Mouse (Mus musculus): ENCODE data around the gene Cd22. TPM values are rescaled to one million over a fixed set of nuclear protein-coding genes. Genes with fewer than 3 reads are reported as not detected.

The Cd22 gene
- polyA plus RNA-seq, 1 experiment = 0.05 TPM

DNA sequence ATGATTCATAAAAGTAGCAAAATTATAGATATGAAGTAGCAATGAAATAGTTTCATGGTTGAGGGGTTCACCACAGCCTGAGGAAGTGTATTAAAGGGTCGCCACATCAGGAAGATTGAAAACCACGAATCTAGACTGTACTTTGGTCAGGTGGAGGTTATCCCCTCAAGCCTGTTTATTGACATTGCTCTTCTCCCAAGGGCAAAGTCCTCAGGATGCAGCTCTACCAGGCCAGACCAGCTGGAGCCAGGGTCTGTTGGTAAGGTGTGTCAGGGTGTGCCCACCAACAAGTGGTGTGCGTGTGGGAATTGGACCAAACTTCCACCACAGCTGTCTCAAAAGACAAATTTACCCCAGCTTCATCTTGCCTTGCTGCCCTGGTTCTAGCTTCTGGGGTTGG, 15.1 kb upstream of the Cd22 start:
- DNase-seq (ENCODE audit: low read depth) = no peak
- no peak for TF ChIP-seq POLR2A (IDR thresholded peaks at IDR 0.05; ENCODE audit: borderline replicate concordance, extremely low read depth, insufficient read depth, insufficient read length, poor library complexity, severe bottlenecking)
- no peak for TF ChIP-seq CTCF (IDR thresholded peaks at IDR 0.05; ENCODE audit: borderline replicate concordance, extremely low read depth, insufficient read depth, insufficient read length)

DNA sequence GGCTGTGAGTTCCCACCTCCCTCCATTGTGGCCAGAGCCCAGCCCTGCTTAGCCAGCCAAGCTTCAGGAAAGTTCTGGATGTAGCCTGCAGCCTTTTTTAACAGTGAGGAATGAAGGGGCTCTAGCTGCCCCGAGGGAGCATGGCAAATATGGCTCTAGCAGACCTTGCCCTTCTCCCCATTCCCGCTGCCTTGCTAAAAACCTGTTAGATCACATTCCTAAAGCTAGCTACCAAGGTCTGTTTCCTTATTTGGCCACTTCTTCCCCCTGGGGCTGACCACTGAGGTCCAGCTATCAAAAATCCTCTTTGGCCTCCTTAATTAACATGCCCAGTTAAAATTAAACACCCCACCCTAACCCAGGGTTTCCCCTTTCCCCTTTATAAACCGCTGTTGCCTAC, 12.4 kb upstream of the Cd22 start:
- TF ChIP-seq CTCF (IDR thresholded peaks at IDR 0.05; ENCODE audit: borderline replicate concordance, extremely low read depth, insufficient read depth, insufficient read length) = no peak
- no peak for DNase-seq (ENCODE audit: low read depth)

DNA sequence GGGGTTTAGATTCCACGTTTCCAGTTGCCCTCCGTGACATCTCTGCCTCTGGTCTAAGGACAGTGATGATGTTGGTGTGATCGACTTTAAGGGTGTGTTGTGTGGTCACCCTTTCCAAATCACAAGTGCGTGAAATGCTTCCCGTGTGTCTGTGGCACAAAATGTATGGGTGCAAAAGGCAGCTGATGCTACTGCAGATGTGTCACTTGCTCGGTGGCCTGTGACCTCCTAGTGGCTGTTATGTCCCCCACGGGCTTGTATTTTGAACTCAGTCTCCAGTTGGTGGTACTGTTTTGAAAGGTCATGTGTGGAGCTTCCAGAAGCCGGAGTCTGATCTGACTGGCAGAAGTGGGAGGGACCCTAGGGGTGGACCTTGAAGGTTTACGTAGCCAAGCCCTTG, 11.6 kb upstream of the Cd22 start:
- TF ChIP-seq POLR2A (IDR thresholded peaks at IDR 0.05; ENCODE audit: borderline replicate concordance, extremely low read depth, insufficient read depth, insufficient read length, poor library complexity, severe bottlenecking) = no peak
- no peak for TF ChIP-seq CTCF (IDR thresholded peaks at IDR 0.05; ENCODE audit: borderline replicate concordance, extremely low read depth, insufficient read depth, insufficient read length)
- no peak for DNase-seq (ENCODE audit: low read depth)

DNA sequence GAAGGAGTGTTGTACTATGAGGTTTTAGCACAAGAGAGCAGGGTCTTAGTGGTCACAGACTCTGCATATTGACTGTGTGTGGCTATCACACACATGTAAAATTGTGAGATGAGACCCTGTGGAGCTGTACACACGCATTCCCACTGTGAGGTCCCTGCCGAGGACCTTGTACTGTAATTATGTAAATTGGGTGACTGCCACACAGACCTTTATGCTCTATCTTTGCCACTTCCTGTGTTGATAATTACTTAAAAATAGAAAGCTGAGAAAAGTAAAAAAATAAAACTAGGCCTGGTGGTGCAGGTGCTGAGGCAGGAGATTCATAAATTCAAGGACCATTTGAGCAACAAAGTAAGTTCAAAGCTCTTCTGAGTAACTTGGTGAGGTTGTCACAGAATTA, 10.5 kb upstream of the Cd22 start:
- DNase-seq (ENCODE audit: low read depth) = no peak
- TF ChIP-seq CTCF (IDR thresholded peaks at IDR 0.05; ENCODE audit: borderline replicate concordance, extremely low read depth, insufficient read depth, insufficient read length) = no peak
- no peak for TF ChIP-seq POLR2A (IDR thresholded peaks at IDR 0.05; ENCODE audit: borderline replicate concordance, extremely low read depth, insufficient read depth, insufficient read length, poor library complexity, severe bottlenecking)

DNA sequence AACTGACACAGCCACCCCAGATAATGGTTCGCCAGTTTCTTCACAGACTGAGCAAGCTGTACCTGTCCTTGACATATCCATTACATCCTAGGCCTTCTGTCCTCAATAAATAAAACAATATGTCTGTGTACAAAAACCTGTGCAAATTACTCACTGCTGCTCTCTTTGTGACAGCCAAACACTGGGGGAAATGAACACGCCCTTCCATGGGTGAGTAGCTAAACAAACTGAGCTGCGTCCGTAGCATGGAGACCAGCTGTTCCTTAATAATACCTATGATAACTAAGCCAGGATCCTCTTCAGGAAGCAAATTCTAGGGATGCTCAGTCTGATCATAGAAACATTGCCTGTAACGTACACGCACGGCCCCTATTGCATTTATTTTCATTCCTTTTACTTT, 8.6 kb upstream of the Cd22 start:
- DNase-seq (ENCODE audit: low read depth) = no peak
- TF ChIP-seq CTCF (IDR thresholded peaks at IDR 0.05; ENCODE audit: borderline replicate concordance, extremely low read depth, insufficient read depth, insufficient read length) = no peak
- no peak for TF ChIP-seq POLR2A (IDR thresholded peaks at IDR 0.05; ENCODE audit: borderline replicate concordance, extremely low read depth, insufficient read depth, insufficient read length, poor library complexity, severe bottlenecking)

DNA sequence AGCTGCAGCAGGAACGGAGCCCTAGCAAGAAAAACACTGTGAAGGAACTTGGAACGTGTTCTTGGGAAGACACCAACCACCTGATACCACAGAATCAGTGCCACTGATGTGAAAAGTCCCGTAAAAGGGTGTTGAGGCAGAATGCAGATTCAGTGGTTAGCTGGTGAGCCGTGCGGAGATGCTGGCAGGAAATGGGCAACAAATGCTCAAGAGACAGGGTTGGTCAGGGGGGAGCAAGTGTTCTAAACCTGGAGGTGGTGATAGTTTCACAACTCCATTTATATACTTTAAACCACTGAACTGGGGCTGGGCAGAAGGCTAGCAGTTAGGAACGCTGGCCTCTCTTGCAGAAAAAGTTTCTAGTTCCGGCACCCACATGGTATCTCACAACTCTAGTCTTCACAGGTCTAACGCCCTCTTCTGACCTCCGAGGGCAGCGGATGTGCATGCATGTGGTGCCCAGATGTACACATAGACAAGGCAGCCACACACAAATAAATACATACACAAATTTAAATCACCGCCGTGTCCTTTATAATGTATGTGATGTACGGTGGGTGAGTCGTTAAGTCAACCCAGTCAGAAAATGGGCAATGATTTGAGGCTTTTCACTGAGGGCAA, 7.5 kb upstream of the Cd22 start:
- DNase-seq (ENCODE audit: low read depth) = no peak
- TF ChIP-seq CTCF (IDR thresholded peaks at IDR 0.05; ENCODE audit: borderline replicate concordance, extremely low read depth, insufficient read depth, insufficient read length) (no peak), POLR2A (IDR thresholded peaks at IDR 0.05; ENCODE audit: borderline replicate concordance, extremely low read depth, insufficient read depth, insufficient read length, poor library complexity, severe bottlenecking) (no peak)

DNA sequence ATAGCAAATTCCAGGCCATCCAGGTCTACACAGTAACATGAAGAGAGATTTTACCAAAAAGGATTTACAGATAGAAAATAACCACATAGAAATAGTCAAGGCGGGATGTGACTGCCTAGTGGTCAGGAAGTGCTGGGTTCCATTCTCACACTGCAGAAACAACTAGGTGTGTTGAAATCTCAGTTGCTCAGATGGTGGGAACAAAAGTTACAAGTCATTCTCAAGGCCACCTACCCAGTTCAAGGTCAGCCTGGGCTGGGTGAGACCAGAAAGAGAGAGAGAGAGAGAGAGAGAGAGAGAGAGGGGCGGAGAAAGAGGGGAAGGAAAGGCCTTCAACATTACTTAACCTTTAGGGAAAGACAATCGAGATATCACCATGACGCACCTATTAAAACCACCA, 6.7 kb upstream of the Cd22 start:
- TF ChIP-seq POLR2A (IDR thresholded peaks at IDR 0.05; ENCODE audit: borderline replicate concordance, extremely low read depth, insufficient read depth, insufficient read length, poor library complexity, severe bottlenecking) (no peak), CTCF (IDR thresholded peaks at IDR 0.05; ENCODE audit: borderline replicate concordance, extremely low read depth, insufficient read depth, insufficient read length) (no peak)

DNA sequence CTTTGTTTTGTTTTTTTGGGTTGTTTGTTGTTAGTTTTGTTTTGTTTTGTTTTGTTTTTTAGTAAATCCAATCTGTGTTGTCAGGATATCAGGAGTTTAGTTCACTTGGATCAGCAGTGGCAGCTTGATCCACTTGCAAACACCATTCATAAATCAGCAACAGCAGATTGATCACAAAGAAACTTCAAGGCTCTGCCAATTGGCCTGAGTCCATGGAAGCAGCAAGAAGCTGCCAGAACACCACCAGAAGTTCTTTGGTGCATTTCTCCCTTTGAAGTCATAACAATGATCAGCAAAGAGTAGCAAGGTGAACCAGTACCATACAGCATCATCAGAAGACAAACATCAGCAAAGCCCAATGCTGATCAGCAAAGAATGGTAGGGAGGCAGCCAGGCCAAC, 3.9 kb upstream of the Cd22 start:
- DNase-seq (ENCODE audit: low read depth) = peak; percentile 12
- TF ChIP-seq CTCF (IDR thresholded peaks at IDR 0.05; ENCODE audit: borderline replicate concordance, extremely low read depth, insufficient read depth, insufficient read length) = no peak
- no peak for TF ChIP-seq POLR2A (IDR thresholded peaks at IDR 0.05; ENCODE audit: borderline replicate concordance, extremely low read depth, insufficient read depth, insufficient read length, poor library complexity, severe bottlenecking)

More for the DNA sequence above, 6.7 kb upstream of the Cd22 start:
- no peak for DNase-seq (ENCODE audit: low read depth)

DNA sequence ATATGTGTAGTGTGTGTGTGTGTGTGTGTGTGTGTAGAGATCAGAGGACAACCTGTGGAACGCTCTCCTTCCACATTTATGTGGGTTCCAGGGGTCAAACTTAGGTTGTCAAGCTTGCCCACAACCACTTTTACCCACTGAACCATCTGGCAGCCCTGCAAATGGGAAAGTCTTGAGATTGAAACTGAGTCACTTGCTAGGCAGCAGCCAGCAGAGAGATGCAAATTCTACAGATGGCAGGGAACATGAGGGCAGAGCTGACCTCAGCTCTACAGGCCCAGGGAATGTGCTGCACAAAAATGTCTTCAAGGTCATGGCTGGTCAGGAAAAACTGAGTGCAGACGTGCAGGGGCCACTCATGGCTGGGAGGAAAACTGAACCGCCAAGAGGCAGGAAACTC, 1.2 kb upstream of the Cd22 start:
- DNase-seq (ENCODE audit: low read depth) = no peak
- TF ChIP-seq POLR2A (IDR thresholded peaks at IDR 0.05; ENCODE audit: borderline replicate concordance, extremely low read depth, insufficient read depth, insufficient read length, poor library complexity, severe bottlenecking) = no peak
- TF ChIP-seq CTCF (IDR thresholded peaks at IDR 0.05; ENCODE audit: borderline replicate concordance, extremely low read depth, insufficient read depth, insufficient read length) = no peak

DNA sequence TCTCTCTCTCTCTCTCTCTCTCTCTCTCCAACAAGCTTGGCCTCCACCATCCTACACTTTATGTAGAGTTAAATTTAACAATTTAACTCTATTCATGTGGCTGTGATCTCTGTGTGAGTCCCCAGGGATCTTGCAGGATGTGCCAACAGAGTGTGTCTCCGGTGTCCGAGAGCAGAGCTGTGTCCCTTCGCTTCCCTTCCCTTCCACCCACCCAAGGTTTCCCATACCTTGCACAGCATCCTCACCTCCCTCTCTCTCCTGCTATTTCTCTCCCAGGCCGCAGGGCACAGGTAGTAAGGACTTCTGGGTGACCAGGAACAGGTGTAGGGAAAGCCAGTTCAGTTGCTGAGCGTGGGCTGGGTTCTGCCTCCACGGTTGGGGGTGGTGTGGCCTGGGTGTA, 1.2 kb downstream of the Cd22 start:
- TF ChIP-seq CTCF (IDR thresholded peaks at IDR 0.05; ENCODE audit: borderline replicate concordance, extremely low read depth, insufficient read depth, insufficient read length) (no peak), POLR2A (IDR thresholded peaks at IDR 0.05; ENCODE audit: borderline replicate concordance, extremely low read depth, insufficient read depth, insufficient read length, poor library complexity, severe bottlenecking) (no peak)
- DNase-seq (ENCODE audit: low read depth) = no peak

DNA sequence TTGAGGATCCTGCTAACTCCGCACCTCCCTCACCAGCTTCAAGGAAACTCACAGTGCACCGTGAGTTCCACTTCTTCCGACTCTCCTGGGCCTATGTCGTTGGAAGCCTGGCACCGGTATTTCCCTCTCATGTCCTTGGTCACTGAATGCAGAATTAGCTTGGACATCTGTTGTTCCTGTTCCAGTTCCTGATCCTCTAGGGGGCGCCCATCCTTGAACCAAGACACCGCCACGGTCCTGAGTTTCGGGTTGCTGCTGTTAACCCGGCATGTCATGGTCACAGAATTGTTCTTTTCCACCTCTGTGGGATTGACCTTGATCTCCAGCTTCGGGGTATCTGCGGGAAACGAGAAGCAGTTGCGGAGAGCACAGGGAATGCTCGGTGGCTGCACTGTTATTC, 7.1 kb downstream of the Cd22 start:
- peak; percentile 75 for DNase-seq (ENCODE audit: low read depth)
- TF ChIP-seq CTCF (IDR thresholded peaks at IDR 0.05; ENCODE audit: borderline replicate concordance, extremely low read depth, insufficient read depth, insufficient read length) (peak; percentile 72), POLR2A (IDR thresholded peaks at IDR 0.05; ENCODE audit: borderline replicate concordance, extremely low read depth, insufficient read depth, insufficient read length, poor library complexity, severe bottlenecking) (no peak)

DNA sequence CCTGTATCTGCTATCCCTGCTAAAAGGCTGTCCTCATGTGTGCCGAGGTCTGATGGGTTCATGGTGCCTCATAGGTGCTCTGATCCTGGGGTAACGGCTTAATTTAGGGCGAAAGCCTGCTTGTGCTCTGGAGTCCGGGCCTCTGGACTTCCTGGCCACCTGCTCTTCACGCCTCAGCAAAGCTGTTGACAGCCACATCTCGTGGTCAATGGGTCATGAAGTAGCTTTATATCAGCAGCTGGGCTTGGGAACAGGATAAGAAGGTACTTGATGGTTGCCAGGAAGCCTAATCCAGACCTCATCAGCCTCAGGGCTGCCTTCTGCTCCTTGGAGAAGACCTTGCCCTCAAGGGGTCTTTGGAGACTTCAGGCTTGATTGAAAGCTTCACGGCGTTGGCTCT, 16.8 kb downstream of the Cd22 start:
- DNase-seq (ENCODE audit: low read depth) = no peak
- TF ChIP-seq CTCF (IDR thresholded peaks at IDR 0.05; ENCODE audit: borderline replicate concordance, extremely low read depth, insufficient read depth, insufficient read length) = no peak
- no peak for TF ChIP-seq POLR2A (IDR thresholded peaks at IDR 0.05; ENCODE audit: borderline replicate concordance, extremely low read depth, insufficient read depth, insufficient read length, poor library complexity, severe bottlenecking)
